Mouse (Mus musculus) C2C12 (cell line): Measurements from ENCODE around the gene H2-Q2.
"Not testable (repeated sequence)": the region's sequence is repeated elsewhere in the genome, so short reads cannot be mapped to it uniquely, and the experiment has no call there.

Experiments used
- CTCF ChIP-seq: IDR thresholded peaks from one replicate; pipeline ENCODE4 v1.5.1; 2011; ENCODE audit not compliant: control insufficient read depth, insufficient read depth, insufficient read length
- MAX ChIP-seq: IDR thresholded peaks from one replicate; pipeline ENCODE4 v1.6.1; 2011; ENCODE audit warnings: mild to moderate bottlenecking, control low read depth

GRCm38 (mm10) chr17:35326000-35326399 is 16.0 kb upstream of the H2-Q2 start:
- TF ChIP-seq CTCF, MAX: not testable (repeated sequence)
